Mouse (Mus musculus) megakaryocyte progenitor cell, adult 5-6 weeks (primary cell): Measurements from ENCODE around the gene Limk2. TPM values are rescaled to one million over a fixed set of nuclear protein-coding genes. Genes with fewer than 3 reads are reported as not detected.

Experiments
- ATAC-seq: replicated peaks from 2 replicates; pipeline ENCODE4 v1.8.0; 2016; ENCODE audit warnings: mild to moderate bottlenecking, moderate TSS enrichment, inconsistent platforms; ENCODE audit not compliant: poor library complexity
- total RNA-seq, 2 experiments: library from RNA; stranded (forward) in 1 of 2; stranded (reverse) in 1 of 2; fragments of 157-497, 149-512 nt in 1 of 2; fragments of 200-1000 nt in 1 of 2; gene quantifications; 2 replicates each; pipeline versions ENCODE4 v1.2.3 to v1.2.4; 2015 to 2017

Gene Limk2
- total RNA-seq, 2 experiments from 2014 or later: 17.0 to 30.0 TPM

- ATAC-seq: no peak
Observed at GRCm38 (mm10) chr11:3416399-3416798, 7.4 kb upstream of the Limk2 start.

- ATAC-seq: no peak
Observed at GRCm38 (mm10) chr11:3412111-3412510, 3.1 kb upstream of the Limk2 start.

- no peak for ATAC-seq
Observed at GRCm38 (mm10) chr11:3408131-3408996, 625 bp downstream of the Limk2 start.

- no peak for ATAC-seq
Observed at GRCm38 (mm10) chr11:3404287-3405047, 4.5 kb downstream of the Limk2 start.

- peak; percentile 83 for ATAC-seq
Observed at GRCm38 (mm10) chr11:3403024-3403423, 6.0 kb downstream of the Limk2 start.

GRCm38 (mm10) chr11:3398318-3398717, 10.7 kb downstream of the Limk2 start:
- ATAC-seq: no peak

- ATAC-seq: no peak
Observed at GRCm38 (mm10) chr11:3396562-3396961, 12.4 kb downstream of the Limk2 start.

GRCm38 (mm10) chr11:3396091-3396490, 12.9 kb downstream of the Limk2 start:
- ATAC-seq: no peak

GRCm38 (mm10) chr11:3394520-3394919, 14.5 kb downstream of the Limk2 start:
- ATAC-seq: no peak

- no peak for ATAC-seq
Observed at GRCm38 (mm10) chr11:3392526-3392925, 16.5 kb downstream of the Limk2 start.

GRCm38 (mm10) chr11:3390789-3391188, 18.2 kb downstream of the Limk2 start:
- no peak for ATAC-seq

- no peak for ATAC-seq
Observed at GRCm38 (mm10) chr11:3389996-3390395, 19.0 kb downstream of the Limk2 start.

- no peak for ATAC-seq
Observed at GRCm38 (mm10) chr11:3387482-3388196, 21.4 kb downstream of the Limk2 start.

GRCm38 (mm10) chr11:3386941-3387368, 22.0 kb downstream of the Limk2 start:
- ATAC-seq: peak; percentile 97

- peak; percentile 26 for ATAC-seq
Observed at GRCm38 (mm10) chr11:3382602-3383594, 26.1 kb downstream of the Limk2 start.

GRCm38 (mm10) chr11:3381148-3381814, 27.7 kb downstream of the Limk2 start:
- no peak for ATAC-seq

- ATAC-seq: peak; percentile 80
Observed at GRCm38 (mm10) chr11:3379427-3379826, 29.6 kb downstream of the Limk2 start.

- ATAC-seq: no peak
Observed at GRCm38 (mm10) chr11:3374741-3375140, 34.2 kb downstream of the Limk2 start.

GRCm38 (mm10) chr11:3374293-3374645, 34.7 kb downstream of the Limk2 start:
- no peak for ATAC-seq
